Mouse (Mus musculus) embryonic fibroblast, embryonic 13.5 days (primary cell): ENCODE results near the gene Pold3. TPM values are rescaled to one million over a fixed set of nuclear protein-coding genes. Genes with fewer than 3 reads are reported as not detected.

Experiments
- H3K27ac ChIP-seq: 2 replicates; pipeline ENCODE4 v1.5.1; 2012; ENCODE audit warnings: low read length, control low read depth, inconsistent platforms; ENCODE audit not compliant: insufficient read depth
- H3K4me1 ChIP-seq: 2 replicates; pipeline ENCODE4 v1.6.1; 2011; ENCODE audit warnings: low read length; ENCODE audit not compliant: control insufficient read depth, insufficient read depth
- H3K4me3 ChIP-seq: 2 replicates; pipeline ENCODE4 v1.5.1; 2011; ENCODE audit warnings: mild to moderate bottlenecking, control low read depth, low read length; ENCODE audit not compliant: insufficient read depth
- CTCF ChIP-seq: IDR thresholded peaks from 2 replicates; pipeline ENCODE4 v1.5.1; 2011; ENCODE audit warnings: mild to moderate bottlenecking, control low read depth, low read length, moderate library complexity, borderline replicate concordance; ENCODE audit not compliant: insufficient read depth
- POLR2A ChIP-seq: IDR thresholded peaks from 2 replicates; pipeline ENCODE4 v1.6.1; 2011; ENCODE audit warnings: low read depth, mild to moderate bottlenecking, control low read depth, low read length, moderate library complexity
- polyA plus RNA-seq: library from polyadenylated mRNA; stranded (reverse); fragments of >200 nt; gene quantifications from 2 replicates; pipeline ENCODE4 v1.2.4, GENCODE M21; 2011; ENCODE audit warnings: low read depth; ENCODE audit not compliant: missing spikeins, insufficient read length

Gene Pold3
- polyA plus RNA-seq, 1 experiment, result 25.6 TPM

GRCm38 (mm10) chr7:100114279-100114678 is 7.1 kb downstream of the Pold3 start:
- no peaks in the 10 kb centered on the region for H3K4me1 ChIP-seq
- no peak for TF ChIP-seq POLR2A
- no peak for TF ChIP-seq CTCF
- no peak overlapping the region for H3K4me3 ChIP-seq
- H3K27ac ChIP-seq, result no peak overlapping the region

DNA sequence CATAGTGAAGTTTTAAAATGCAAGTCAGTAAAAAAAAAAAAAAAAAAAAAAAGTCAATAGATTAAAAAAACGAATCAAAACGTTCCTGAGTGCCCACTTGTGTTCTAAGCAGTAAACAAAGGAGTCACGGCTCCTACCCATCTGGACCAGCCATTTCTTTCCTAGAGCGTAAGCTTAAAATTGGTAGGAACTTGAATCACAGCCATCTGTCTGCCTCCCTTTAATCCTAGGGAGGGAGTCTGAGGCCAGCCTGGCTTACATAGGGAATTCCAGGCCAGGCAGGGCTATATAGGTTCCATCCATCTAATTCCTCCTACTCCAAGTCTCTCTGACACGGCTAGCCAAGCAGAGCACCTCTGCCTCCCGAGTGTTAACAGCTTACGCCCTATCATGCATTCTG is 7.5 kb downstream of the Pold3 start:
- H3K27ac ChIP-seq, result no peak overlapping the region

GRCm38 (mm10) chr7:100111506-100111905 is 9.9 kb downstream of the Pold3 start:
- H3K27ac ChIP-seq, result no peak overlapping the region
- TF ChIP-seq CTCF, result no peak
- TF ChIP-seq POLR2A, result no peak

More for the DNA sequence above, 7.5 kb downstream of the Pold3 start:
- Histone ChIP-seq H3K4me3 (no peak overlapping the region), H3K4me1 (no peaks in the 10 kb centered on the region)
- TF ChIP-seq POLR2A (no peak), CTCF (no peak)

GRCm38 (mm10) chr7:100108341-100108740 is 13.0 kb downstream of the Pold3 start:
- Histone ChIP-seq H3K4me3 (no peak overlapping the region), H3K27ac (no peak overlapping the region), H3K4me1 (no peaks in the 10 kb centered on the region)
- TF ChIP-seq CTCF (no peak), POLR2A (no peak)

More at GRCm38 (mm10) chr7:100111506-100111905, 9.9 kb downstream of the Pold3 start:
- H3K4me3 ChIP-seq, result no peak overlapping the region
- H3K4me1 ChIP-seq, result no peaks in the 10 kb centered on the region

- H3K4me1 ChIP-seq, result peaks cover 4% of the 10 kb centered on the region
- TF ChIP-seq CTCF, result no peak
- no peak for TF ChIP-seq POLR2A
- no peak overlapping the region for H3K4me3 ChIP-seq
- no peak overlapping the region for H3K27ac ChIP-seq
Measured at GRCm38 (mm10) chr7:100104677-100105076, 16.7 kb downstream of the Pold3 start.

- TF ChIP-seq POLR2A (no peak), CTCF (no peak)
- Histone ChIP-seq H3K4me1 (peaks cover 4% of the 10 kb centered on the region), H3K4me3 (no peak overlapping the region), H3K27ac (no peak overlapping the region)
Measured at GRCm38 (mm10) chr7:100100031-100100595, 21.3 kb downstream of the Pold3 start.

DNA sequence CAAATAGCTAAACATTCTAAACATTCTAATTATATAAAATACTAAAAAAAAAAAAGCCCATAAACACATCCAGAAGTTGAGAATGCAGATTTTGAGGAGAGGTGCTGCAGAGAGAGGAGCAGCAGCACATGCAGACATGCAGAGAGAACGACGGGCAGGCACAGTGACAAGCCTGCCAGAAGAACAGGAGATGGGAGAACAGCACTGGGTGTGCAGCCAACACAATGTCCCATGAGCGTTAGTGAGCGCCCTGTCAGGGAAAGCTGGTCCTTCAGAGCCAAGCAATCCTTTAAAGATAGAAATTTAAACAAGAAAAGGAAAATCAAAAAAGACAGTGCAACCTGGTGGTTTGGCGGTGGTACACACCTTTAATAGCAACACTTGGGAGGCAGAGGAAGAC is 34.5 kb downstream of the Pold3 start:
- H3K27ac ChIP-seq, result no peak overlapping the region
- TF ChIP-seq POLR2A, result no peak
- no peak for TF ChIP-seq CTCF
- H3K4me1 ChIP-seq, result no peaks in the 10 kb centered on the region
- H3K4me3 ChIP-seq, result no peak overlapping the region

DNA sequence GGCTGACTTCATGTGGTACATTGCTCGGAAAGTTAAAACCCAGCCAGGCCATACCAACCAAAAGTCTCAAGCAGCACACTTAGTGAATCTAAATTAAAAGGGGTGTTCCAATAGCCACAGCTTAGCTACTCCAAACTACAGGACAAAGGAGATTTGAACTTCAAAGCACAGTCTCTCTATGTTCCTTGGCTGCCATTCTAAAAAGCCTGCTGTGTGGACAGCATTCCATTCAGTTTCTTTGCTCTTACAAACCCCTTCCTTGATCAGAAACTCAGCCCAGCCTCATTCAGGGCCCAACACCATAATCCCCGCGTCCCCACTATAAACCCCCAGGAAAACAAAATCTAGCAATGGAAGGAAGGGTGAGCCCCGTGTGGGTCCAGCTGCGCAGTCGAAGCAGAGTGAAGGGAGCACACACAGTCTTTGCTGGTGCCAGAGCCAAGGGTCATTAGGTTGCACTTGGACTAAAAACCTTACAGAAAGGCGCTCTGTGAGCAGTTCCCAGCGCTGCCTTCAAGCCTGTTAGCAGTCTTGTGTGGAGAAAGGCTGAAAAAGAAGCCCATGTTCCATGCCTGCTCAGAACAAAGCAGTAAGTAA is 35.1 kb downstream of the Pold3 start:
- TF ChIP-seq POLR2A, result no peak
- no peak for TF ChIP-seq CTCF
- H3K27ac ChIP-seq, result no peak overlapping the region
- no peak overlapping the region for H3K4me3 ChIP-seq
- H3K4me1 ChIP-seq, result no peaks in the 10 kb centered on the region

DNA sequence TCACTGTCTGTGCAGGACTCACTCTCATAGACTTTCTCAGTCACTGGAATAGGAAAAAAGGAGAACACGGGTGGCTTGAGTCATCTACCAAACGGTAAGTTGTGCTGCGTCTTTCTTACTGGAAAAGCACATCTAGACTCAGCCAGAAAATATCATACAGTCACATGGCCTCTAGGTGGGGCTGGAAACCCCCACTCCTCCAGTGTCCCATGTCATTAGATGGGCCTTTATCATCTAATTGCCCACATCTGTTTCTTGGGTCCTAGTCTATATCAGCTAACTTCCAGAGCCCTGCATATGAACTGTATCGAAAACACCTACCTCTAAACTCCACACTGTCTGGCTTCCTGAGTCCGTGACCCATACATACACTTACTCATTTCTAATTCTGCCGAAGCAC is 37.6 kb downstream of the Pold3 start:
- TF ChIP-seq POLR2A, result no peak
- TF ChIP-seq CTCF, result no peak
- no peak overlapping the region for H3K4me3 ChIP-seq
- H3K27ac ChIP-seq, result no peak overlapping the region
- no peaks in the 10 kb centered on the region for H3K4me1 ChIP-seq

GRCm38 (mm10) chr7:100082836-100083235 is 38.5 kb downstream of the Pold3 start:
- Histone ChIP-seq H3K4me1 (no peaks in the 10 kb centered on the region), H3K27ac (no peak overlapping the region), H3K4me3 (no peak overlapping the region)
- TF ChIP-seq CTCF (no peak), POLR2A (no peak)
